Mouse (Mus musculus): Measurements from ENCODE around the gene Naip1.
"Not testable (repeated sequence)": the region's sequence is repeated elsewhere in the genome, so short reads cannot be mapped to it uniquely, and the experiment has no call there.

Gene Naip1

DNA sequence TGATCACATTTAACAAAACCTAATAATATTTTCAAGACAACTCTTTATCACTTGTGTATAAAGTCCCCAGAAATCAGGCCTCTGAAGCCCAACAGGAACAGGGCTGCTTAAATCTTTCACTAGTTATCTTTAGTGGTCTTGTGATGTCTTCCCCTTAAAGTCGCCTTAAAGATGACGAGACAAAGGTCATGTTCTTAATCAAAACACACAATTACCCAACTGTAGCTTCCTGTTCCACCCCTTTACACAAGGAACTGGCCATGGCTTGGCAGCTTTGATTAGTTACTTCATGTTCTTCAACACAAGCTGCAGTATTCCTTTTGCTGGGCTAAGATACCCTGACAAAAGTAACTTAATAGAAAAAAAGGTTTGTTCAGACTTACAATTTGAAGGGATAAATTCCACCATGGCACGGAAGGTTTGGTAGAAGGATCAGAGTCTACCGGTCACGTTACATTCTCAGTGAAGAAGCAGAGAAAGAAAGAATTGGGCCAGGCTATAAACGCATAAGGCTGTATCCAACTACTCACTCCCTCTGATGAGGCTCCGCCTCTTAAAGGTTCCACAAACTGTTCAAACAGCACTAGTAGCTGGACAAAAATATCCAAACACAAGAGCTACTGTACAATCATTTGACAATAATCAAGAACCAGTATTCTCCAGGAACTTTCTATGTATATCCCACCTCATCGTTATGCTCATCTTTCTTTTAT, at the start of gene Naip1:
Gene Naip1 (minus strand): TSS at position 455 of the 713 bp plus-strand sequence.
- POLR2A ChIA-PET = not testable (repeated sequence)

DNA sequence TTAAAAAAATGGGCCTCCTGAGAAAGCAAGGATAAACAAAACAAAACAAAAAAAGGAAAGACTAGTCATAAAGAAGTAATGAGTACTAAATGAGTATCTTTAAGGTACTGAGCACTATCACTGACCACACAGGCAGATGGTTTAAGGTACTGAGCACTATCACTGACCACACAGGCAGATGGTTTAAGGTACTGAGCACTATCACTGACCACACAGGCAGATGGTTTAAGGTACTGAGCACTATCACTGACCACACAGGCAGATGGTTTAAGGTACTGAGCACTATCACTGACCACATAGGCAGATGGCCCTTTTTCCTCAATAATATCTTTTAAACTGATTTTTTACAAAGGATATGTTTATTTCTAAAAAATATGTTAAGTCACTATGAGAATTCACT, 47.0 kb upstream of the Naip1 start:
- CTCF ChIA-PET = not testable (repeated sequence)
- POLR2A ChIA-PET = interaction anchor here in 2 of 4 experiments (0.6 kb wide), 2 partner anchors 182 to 494 kb away, joined by 3 read pairs; no protein-coding TSS in a partner anchor

More for the DNA sequence above, at the start of gene Naip1:
- CTCF ChIA-PET = interaction anchor here in 1 of 4 experiments (0.6 kb wide), 1 partner anchor 1889 kb away, joined by 3 read pairs; no protein-coding TSS in a partner anchor

DNA sequence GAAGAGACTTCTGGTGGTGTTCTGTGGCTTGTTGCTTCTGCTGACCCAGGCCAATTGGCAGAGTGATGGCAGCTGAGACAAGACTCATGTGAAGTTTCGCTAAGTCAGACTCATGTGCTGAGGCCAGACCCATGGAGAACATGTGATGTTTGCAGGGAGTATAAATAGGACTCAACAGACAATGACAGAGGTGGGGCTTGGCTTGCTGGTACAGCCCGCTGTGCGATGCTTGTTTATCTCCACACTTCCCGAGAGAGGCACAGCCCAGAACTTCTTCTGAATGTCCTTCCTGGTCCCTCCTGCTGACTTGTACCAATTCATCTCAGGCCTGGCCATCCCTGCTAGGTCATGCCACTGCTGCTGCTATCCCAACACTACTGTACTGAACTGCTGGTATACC, 42.7 kb upstream of the Naip1 start:
- CTCF ChIA-PET = no interaction called here
- POLR2A ChIA-PET = no interaction called here

DNA sequence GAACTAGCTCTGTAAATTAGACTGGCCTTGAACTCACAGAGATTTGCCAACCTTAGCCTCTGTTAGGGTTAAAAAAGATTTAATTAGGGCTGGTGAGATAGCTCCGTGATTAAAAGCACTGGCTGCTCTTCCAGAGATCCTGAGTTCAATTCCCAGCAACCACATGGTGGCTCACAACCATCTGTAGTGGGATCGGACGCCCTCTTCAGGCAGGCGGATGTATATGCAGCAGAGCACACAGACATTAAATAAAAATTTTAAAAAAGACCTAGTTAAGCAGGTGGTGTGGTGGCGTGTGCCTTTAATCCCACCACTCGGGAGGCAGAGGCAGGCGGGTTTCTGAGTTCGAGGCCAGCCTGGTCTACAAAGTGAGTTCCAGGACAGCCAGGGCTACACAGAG, 41.7 kb upstream of the Naip1 start:
- POLR2A ChIA-PET = interaction anchor here in 1 of 4 experiments (1.4 kb wide), 1 partner anchor 292 kb away, joined by 4 read pairs; the partner anchor contains the start of gene Ccnb1

DNA sequence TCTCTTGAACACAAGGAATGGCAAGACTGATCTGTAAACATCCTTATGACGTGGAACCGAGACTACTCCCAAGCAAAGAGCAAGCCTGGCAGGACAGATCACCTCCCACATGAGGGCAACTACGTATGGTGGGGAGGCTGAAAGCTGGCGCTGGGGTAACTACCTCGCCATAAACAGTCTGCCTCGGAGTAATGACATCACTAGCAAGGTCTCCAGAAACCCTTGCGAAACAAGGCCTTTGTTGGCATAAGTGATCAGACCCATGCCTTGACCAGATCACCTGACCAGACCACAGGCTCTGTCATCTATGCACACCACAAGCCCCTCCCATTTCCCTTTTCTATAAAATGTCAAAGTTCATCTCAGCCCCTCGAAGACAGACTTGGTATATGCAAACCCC, 40.6 kb upstream of the Naip1 start:
- ChIA-PET CTCF (interaction anchor here in 3 of 4 experiments (0.7 to 1.6 kb wide), 6 partner anchors 10 to 251 kb away, joined by 3 to 5 read pairs (median 4); no protein-coding TSS in a partner anchor), POLR2A (interaction anchor here in 3 of 4 experiments (0.6 to 2.4 kb wide), 8 partner anchors 10 to 478 kb away, joined by 3 to 11 read pairs (median 4); partner anchors contain the start of genes Bdp1 (in 1 of the 3), Ccnb1 (in 1 of the 3) and Mccc2 (in 1 of the 3))

More for the DNA sequence above, 41.7 kb upstream of the Naip1 start:
- CTCF ChIA-PET = interaction anchor here in 2 of 4 experiments (1.0 to 1.1 kb wide), 2 partner anchors 91 to 114 kb away, joined by 3 read pairs; no protein-coding TSS in a partner anchor

DNA sequence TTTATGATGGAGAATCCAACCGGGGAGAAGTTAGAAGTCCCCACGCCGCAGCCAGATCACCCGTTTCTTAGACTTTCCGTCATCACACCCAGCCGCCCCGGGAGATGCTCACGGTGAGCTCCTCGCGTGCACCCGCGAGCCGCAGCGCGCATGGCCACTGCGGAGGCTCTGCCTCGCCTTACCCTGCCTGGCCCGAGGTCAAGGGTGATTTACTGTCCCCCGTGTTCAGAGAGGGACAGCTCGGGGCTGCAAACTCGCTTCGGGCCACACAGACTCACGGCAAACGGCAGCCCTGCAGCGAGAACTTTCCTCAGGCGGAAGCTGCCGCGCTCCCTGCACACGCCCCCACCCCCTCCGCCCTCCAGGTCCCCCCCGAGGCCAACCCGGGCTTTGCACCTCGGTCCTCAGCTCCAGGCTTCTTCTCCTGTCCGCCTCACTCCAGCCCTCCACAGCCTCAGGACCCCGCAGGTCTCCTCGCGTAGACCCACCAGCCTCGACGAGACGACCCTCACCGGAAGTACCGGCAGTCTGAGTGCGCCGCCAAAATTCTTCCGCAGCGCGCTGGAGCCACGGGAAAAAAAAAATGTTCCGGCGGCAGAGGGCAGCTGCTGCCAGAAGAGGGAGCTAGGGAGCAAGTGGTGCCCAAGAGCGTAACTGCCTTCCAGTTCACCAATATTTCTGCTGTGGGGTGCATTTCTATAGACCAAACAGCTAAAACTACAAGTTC, 39.6 kb upstream of the Naip1 start, which contains the start of gene Gtf2h2:
Gene Gtf2h2 (minus strand): TSS at position 519 of the 727 bp plus-strand sequence.
- ChIA-PET CTCF (interaction anchor here (0.5 to 1.6 kb wide), 34 partner anchors 8 to 1804 kb away, joined by 3 to 7 read pairs (median 3); partner anchors contain the start of genes Marveld2 (in 2 of the 4) and Cdk7 (in 1 of the 4)), POLR2A (interaction anchor here (0.5 to 2.4 kb wide), 61 partner anchors 9 to 1253 kb away, joined by 3 to 15 read pairs (median 3); partner anchors contain the start of genes Ak6 (in 2 of the 4), Bdp1 (in 2 of the 4), Cdk7 (in 2 of the 4) and Cartpt (in 1 of the 4))

DNA sequence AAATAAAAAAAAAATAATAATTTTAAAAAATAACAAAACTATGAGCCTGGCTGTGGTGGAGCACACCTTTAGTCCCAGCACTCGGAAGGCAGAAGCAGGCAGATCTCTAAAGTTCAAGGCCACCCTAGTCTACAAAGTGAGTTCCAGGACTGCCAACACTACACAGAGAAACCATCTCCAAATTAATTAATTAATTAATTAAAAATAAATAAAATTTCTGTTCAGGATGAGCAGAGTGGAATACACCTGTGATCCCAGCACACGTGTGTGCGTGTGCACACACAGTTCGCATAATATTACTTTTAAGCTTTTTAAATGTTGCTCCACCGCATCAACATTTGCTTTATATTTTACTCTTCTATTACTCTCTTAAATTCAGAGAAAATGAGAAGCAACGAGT, 39.0 kb upstream of the Naip1 start:
- ChIA-PET POLR2A (interaction anchor here in 2 of 4 experiments (0.6 to 2.4 kb wide), 32 partner anchors 8 to 489 kb away, joined by 3 to 15 read pairs (median 4); partner anchors contain the start of genes Ak6 (in 2 of the 2), Rad17 (in 2 of the 2), Ccdc125 (in 1 of the 2) and Marveld2 (in 1 of the 2)), CTCF (interaction anchor here (0.5 to 1.6 kb wide), 11 partner anchors 9 to 173 kb away, joined by 3 to 7 read pairs (median 4); partner anchors contain the start of gene Marveld2 (in 1 of the 4))

DNA sequence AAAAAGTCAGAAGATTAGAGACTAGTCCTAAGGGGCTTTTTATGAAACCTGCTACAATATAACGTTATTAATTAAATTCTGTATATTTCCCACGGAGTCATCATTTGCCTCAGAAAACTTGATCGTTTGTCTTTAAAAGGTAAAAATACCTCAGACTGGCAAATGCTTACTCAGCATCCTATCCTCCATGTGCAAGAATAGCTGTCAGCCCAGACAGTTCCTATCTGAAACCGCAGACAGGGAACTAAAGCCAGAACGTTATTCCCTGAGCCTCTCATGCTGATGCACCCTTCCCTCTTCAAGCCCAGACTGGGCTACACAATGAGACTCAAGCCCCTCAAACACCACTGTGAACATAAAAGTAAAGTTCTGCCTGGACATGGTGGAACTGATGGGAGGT, 37.8 kb upstream of the Naip1 start:
- ChIA-PET POLR2A (interaction anchor here in 1 of 4 experiments (1.3 kb wide), 1 partner anchor 12 kb away, joined by 4 read pairs; no protein-coding TSS in a partner anchor), CTCF (interaction anchor here in 2 of 4 experiments (0.6 to 1.2 kb wide), 2 partner anchors 13 to 367 kb away, joined by 3 read pairs; no protein-coding TSS in a partner anchor)

DNA sequence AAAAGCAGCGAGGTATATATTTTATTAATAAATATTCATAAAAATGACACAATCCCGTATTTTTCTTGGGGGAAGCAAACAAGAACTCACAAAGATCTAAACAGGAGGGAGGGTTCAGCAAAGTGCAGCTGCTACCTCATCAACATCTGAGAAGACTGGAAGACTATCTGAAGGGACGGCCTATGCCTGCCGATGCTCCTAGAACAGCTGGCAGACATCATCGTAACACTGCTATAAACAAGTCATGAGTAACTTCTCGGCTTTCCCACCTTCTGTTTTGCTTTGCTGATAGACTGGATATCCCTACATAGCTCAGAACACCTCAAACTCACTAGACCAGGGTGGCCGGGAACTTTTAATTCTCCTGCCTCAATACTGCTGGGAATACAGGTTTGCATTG, 30.9 kb upstream of the Naip1 start:
- POLR2A ChIA-PET = interaction anchor here in 2 of 4 experiments (1.9 to 3.1 kb wide), 2 partner anchors 8 to 9 kb away, joined by 11 to 15 read pairs; partner anchors contain the start of gene Gtf2h2 (in 2 of the 2)

DNA sequence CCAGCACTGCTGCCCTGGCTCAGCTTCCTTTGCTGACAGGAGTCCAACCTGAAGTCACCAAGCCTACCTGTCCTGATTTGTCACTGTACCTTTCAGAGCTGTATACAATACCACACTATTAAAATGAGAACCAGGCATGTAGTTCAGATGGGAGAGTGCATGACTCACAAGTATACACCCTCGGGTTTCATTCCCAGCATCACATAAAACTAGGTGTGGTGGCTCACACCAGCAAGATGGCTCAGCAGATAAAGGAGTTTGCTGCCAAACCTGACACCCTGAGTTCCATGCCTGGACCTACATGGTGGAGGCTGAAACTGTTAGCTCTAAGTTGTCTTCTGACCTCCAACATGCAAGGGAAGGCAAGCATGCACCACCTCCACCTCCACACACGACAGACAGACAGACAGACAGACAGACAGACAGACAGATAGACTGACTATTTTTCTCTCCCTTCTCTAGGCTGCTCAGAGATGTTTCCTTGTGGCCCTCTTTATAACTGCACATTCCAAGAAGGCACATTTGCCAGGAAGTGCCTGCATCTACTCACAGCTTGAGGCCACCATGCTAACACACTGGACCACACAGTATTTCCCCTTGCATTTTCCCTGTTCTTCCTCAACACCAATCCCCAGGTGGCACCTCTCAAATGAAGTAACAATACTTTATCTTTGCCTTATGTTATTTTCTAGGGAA, 11.0 kb upstream of the Naip1 start:
- CTCF ChIA-PET = interaction anchor here in 1 of 4 experiments (0.6 kb wide), 1 partner anchor 31 kb away, joined by 3 read pairs; no protein-coding TSS in a partner anchor
- POLR2A ChIA-PET = interaction anchor here in 2 of 4 experiments (0.6 to 1.0 kb wide), 2 partner anchors 28 to 250 kb away, joined by 3 read pairs; partner anchors contain the start of gene Gtf2h2 (in 1 of the 2)

More for the DNA sequence above, 30.9 kb upstream of the Naip1 start:
- CTCF ChIA-PET = interaction anchor here in 2 of 4 experiments (1.0 to 2.1 kb wide), 2 partner anchors 9 kb away, joined by 5 to 7 read pairs; partner anchors contain the start of gene Gtf2h2 (in 2 of the 2)

DNA sequence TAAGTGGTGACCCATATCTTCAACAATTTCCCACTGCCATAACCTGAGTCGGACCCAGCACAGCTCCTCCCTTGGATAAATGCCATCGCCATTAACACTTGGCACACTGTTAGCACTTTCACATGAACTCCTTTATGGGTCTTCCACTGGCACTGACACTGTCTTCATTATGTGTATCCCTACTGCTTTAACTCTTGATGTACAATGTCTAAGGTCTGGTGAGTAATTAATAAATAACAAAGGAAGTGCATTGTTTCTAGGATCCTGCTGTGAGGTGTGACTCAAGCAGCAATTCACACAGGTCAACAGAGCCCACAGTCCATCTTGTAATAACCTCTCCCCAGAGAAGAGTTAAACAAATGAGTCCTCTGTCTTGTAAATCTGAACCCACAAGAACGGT, 8.7 kb upstream of the Naip1 start:
- ChIA-PET CTCF (interaction anchor here in 1 of 4 experiments (0.6 kb wide), 1 partner anchor 459 kb away, joined by 10 read pairs; no protein-coding TSS in a partner anchor), POLR2A (interaction anchor here in 1 of 4 experiments (1.3 kb wide), 1 partner anchor 31 kb away, joined by 3 read pairs; the partner anchor contains the start of gene Gtf2h2)

DNA sequence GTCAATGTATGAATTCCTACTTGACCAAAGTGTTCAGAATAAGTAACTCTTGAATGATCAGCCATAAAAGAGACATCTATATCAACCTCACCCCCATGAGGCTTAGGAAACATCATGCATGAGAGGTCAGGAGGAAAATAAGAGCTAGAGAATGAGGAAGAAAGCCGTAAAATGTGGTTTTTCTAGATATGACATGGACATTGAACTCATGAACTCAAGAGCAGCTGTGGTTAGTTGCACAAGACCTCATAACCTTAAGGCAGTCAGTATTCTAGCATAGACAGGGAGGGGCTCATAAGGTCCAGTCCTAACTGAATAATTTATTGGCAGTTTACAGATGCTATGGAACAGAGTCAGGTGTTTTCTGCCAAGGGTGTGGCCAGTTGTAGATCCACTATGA, 3.2 kb downstream of the Naip1 start:
- POLR2A ChIA-PET = no interaction called here
- CTCF ChIA-PET = no interaction called here

DNA sequence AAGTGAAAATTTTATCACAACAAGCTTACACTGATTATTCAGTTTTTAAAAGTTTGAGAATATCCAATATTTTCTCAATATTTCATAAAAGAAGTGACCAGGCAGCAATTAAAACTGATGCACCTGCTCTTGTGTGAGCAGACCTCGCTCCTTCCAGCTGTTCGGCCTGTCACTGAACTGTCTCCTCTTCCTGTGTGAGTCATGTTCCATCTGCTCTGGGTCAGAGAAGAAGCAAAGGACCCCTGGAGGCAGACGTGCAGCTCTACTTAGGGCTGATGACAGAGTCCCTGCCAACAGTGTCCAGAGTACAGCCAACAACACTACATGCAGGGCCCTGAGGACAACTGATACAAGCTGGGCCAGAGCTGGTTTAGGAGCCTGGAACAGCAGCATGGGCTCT, 12.6 kb downstream of the Naip1 start:
- POLR2A ChIA-PET = no interaction called here
- CTCF ChIA-PET = no interaction called here

DNA sequence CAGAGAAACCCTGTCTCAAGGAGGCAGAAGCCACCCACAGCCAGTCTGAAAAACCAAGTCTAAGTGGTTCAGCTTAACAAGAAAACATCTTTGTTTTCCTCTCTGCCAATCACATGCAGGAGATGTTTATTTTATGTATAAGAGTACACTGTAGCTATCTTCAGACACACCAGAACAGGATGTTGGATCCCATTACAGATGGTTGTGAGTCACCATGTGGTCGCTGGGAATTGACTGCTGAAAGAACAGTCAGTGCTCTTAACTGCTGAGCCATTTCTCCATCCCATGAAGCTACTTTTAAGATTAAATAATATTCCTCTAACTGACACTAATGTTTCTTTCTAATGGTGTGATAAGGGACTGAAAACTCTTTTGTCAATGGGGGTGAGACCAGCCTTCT, 14.0 kb downstream of the Naip1 start:
- ChIA-PET CTCF (no interaction called here), POLR2A (no interaction called here)

DNA sequence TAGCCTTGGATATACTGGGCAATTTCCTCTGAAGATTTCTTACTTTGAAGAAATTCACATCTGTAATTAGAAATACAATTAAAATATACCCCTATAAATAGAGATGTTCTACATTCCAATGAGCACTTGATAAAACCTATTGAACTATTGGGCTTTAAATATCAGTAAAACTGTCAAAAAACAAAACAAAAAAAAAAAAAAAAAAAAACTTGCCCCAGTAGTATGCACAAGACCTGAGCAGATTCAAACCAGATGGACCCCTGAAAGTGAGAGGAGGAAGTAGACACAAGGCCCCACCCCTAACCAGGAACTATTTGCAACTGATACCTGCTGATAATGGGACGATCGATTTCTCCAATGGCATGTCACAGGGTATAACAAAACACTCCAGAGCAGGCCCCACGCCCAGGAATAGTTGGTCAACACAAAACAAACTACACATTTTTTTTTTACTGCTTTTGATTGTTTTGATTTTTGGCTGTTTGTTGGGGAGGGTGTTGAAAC, 15.3 kb downstream of the Naip1 start:
- ChIA-PET CTCF (no interaction called here), POLR2A (no interaction called here)

DNA sequence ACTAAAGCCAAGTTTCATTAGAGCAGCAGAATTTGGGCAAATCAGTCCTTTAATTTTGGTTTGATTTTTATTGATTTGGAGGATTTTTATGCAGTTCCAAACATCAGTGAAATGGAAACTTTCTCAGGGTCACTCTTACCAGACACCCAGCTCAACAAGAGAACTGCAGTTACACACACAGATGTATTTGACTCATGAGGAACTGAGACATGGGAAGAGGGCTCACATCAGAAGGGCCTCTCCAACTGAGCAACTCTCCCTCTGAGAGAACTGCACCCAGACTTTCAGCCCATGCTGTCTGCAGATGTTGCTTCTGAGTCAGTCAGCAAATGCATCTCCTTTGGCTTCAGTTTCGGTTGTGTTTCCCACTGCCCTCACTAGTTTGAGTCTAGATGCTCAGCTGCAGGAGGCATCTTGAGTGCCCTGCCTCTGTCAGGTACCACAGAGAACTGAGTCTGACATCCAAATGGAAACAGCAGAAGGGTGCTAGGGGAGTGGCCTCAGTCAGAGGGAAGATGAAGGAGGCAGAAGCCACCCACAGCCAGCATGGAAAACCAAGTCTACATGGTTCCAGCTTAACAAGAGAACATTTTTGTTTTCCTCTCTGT, 16.0 kb downstream of the Naip1 start:
- POLR2A ChIA-PET, CTCF ChIA-PET: not testable (repeated sequence)

DNA sequence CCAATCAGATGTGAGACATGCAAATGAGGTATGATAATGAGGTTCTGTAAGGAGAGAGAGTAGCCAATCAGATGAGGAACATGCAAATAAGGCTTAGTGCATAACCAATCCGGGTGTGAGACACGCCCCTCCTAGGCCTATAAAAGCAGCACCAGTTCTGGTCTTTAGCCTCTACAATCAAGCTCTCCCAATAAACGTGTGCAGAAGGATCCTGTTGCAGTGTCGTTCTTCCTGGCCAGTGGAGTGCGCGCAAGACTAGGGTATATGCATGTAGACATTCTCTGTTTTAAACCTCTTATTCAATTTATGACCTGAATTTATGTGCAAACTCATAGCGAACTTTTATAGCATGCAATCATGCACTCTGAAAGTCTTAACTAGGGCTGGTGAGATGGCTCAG, 32.7 kb downstream of the Naip1 start:
- CTCF ChIA-PET, POLR2A ChIA-PET: not testable (repeated sequence)

DNA sequence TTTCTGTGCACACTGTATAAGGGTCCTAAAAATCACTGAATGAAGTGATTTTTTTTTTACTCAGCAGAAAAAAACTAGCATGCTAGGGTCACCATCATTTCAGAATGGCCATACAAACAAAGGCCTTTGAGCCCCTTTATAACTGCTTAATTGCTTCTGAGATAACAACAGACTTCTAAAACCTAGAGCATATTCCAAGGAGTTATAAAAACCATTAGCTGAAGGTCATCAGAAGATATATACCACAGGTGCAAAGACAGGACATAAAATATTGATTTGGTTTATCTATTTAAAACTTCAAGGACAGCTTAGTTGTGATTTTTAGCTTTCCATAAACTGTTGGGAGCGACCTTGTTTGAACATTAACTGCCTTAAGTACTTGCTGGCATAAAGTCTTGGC, 38.2 kb downstream of the Naip1 start:
- ChIA-PET POLR2A (interaction anchor here in 1 of 4 experiments (0.7 kb wide), 1 partner anchor 509 kb away, joined by 3 read pairs; no protein-coding TSS in a partner anchor), CTCF (no interaction called here)

All from embryonic stem cell, embryonic (primary cell).